Mouse (Mus musculus) liver, postnatal 0 days (tissue): ENCODE data around the gene Smcp. TPM values are rescaled to one million over a fixed set of nuclear protein-coding genes. Genes with fewer than 3 reads are reported as not detected.

Experiments
- ATAC-seq: fragments of 200-750 bp; cut with Nextera tagmentation; 2 replicates; pipeline ENCODE4 v1.8.0; 2017; ENCODE audit warnings: mild to moderate bottlenecking, moderate library complexity
- DNase-seq: peaks from one replicate; pipeline ENCODE4 v3.0.0-alpha.2; 2016
- H3K27ac ChIP-seq: fragments of 300-500 bp; sonication (generic); 2 replicates; pipeline ENCODE4 v1.5.1; 2014; ENCODE audit warnings: antibody characterized with exemption, moderate library complexity, mild to moderate bottlenecking, low read depth
- H3K27me3 ChIP-seq: fragments of 300-500 bp; sonication (generic); 2 replicates; pipeline ENCODE4 v1.6.1; 2014; ENCODE audit warnings: low read length, control low read depth, mixed read lengths; ENCODE audit not compliant: insufficient read depth
- H3K36me3 ChIP-seq: fragments of 300-500 bp; sonication (generic); replicated peaks from 2 replicates; pipeline ENCODE4 v1.6.1; 2014; ENCODE audit warnings: mild to moderate bottlenecking, control low read depth, low read length, moderate library complexity, mixed read lengths; ENCODE audit not compliant: insufficient read depth
- H3K4me1 ChIP-seq: fragments of 300-500 bp; sonication (generic); 2 replicates; pipeline ENCODE4 v1.6.1; 2014; ENCODE audit warnings: antibody characterized with exemption, mild to moderate bottlenecking, control low read depth; ENCODE audit not compliant: insufficient read depth
- H3K4me2 ChIP-seq: fragments of 300-500 bp; sonication (generic); 2 replicates; pipeline ENCODE4 v1.6.1; 2014; ENCODE audit warnings: low read depth, mild to moderate bottlenecking, low read length, moderate library complexity, mixed read lengths
- H3K4me3 ChIP-seq: fragments of 300-500 bp; sonication (generic); 2 replicates; pipeline ENCODE4 v1.5.1; 2014; ENCODE audit warnings: low read depth, low read length
- H3K9ac ChIP-seq: fragments of 300-500 bp; sonication (generic); replicated peaks from 2 replicates; pipeline ENCODE4 v1.6.1; 2014; ENCODE audit warnings: mild to moderate bottlenecking, moderate library complexity
- H3K9me3 ChIP-seq: fragments of 300-500 bp; sonication (generic); 2 replicates; pipeline ENCODE4 v1.6.1; 2016; ENCODE audit warnings: mild to moderate bottlenecking, control low read depth, low read length, mixed read lengths
- CTCF ChIP-seq: sonication (generic); IDR thresholded peaks from 2 replicates; pipeline ENCODE4 v1.5.1; 2016; ENCODE audit warnings: antibody characterized with exemption, low read depth
- EP300 ChIP-seq: IDR thresholded peaks from 2 replicates; pipeline ENCODE4 v1.6.1; 2016; ENCODE audit warnings: antibody characterized with exemption, low read depth, mild to moderate bottlenecking
- WGBS: fragments of 180-500 bp; shearing (Covaris S2); extraction: QIAGEN DNeasy Blood & Tissue Kit; methylation state at CpG from one replicate; pipeline ENCODE4 v1.1.7; 2014; ENCODE audit not compliant: insufficient replicate concordance; 5-methylcytosine and 5-hydroxymethylcytosine counted together
- polyA plus RNA-seq: library from polyadenylated mRNA; unstranded; fragments of >200 nt; fragmentation: Nextera tagmentation; extraction: Ambion mirVana; gene quantifications from 2 replicates; pipeline ENCODE4 v1.2.1, GENCODE M21; 2015

Smcp gene
- polyA plus RNA-seq: 5.1 and 6.3 TPM in 2 replicates

- Histone ChIP-seq H3K27ac (no peak within 1 kb of the TSS), H3K9ac (no peak within 1 kb of the TSS), H3K4me1 (peaks cover 6% of the 10 kb centered on the region; the same call in 1 of the 2 replicates), H3K4me3 (no peak within 1 kb of the TSS), H3K4me2 (peak within 1 kb of the TSS; percentile 13; the same call in 1 of the 2 replicates), H3K36me3 (no peaks in the 10 kb centered on the region), H3K27me3 (no peaks in the 10 kb centered on the region), H3K9me3 (no peaks in the 10 kb centered on the region)
- no peak for DNase-seq
- TF ChIP-seq CTCF (no peak), EP300 (no peak)
- ATAC-seq: 0 out of 2 replicates have a peak, but pooled peaks have one; percentile 23
- 71% methylated on average over 1 of the region's 1 CpGs for WGBS
These were observed at the start of gene Smcp for GRCm38 (mm10) chr3:92588858-92589257. TSS of gene Smcp (minus strand) at chr3:92588997.

- WGBS: 66% methylated on average over 3 of the region's 3 CpGs
- Histone ChIP-seq H3K4me1 (no peaks in the 10 kb centered on the region), H3K36me3 (no peaks in the 10 kb centered on the region), H3K4me2 (no peak overlapping the region), H3K27ac (no peak overlapping the region), H3K9me3 (no peaks in the 10 kb centered on the region), H3K27me3 (no peaks in the 10 kb centered on the region), H3K9ac (no peak overlapping the region), H3K4me3 (no peak overlapping the region)
- no peak for ATAC-seq
- no peak for DNase-seq
- TF ChIP-seq EP300: no peak
- TF ChIP-seq CTCF: no peak
These were observed 49.8 kb upstream of the Smcp start for GRCm38 (mm10) chr3:92638653-92638991.

GRCm38 (mm10) chr3:92637745-92638652 lies 49.2 kb upstream of the Smcp start:
- TF ChIP-seq EP300 (no peak), CTCF (no peak)
- WGBS: 41% methylated on average over 1 of the region's 1 CpGs
- ATAC-seq (no peak), DNase-seq (no peak)
- Histone ChIP-seq H3K9ac (no peak overlapping the region), H3K4me2 (no peak overlapping the region), H3K9me3 (no peaks in the 10 kb centered on the region), H3K27me3 (no peaks in the 10 kb centered on the region), H3K4me3 (no peak overlapping the region), H3K27ac (no peak overlapping the region), H3K4me1 (no peaks in the 10 kb centered on the region), H3K36me3 (no peaks in the 10 kb centered on the region)

- WGBS: 48% methylated on average over 2 of the region's 2 CpGs
- H3K9ac ChIP-seq: no peak within 1 kb of the TSS
- no peak for ATAC-seq
- H3K4me2 ChIP-seq: no peak within 1 kb of the TSS
- H3K36me3 ChIP-seq: no peaks in the 10 kb centered on the region
- DNase-seq: no peak
- H3K27ac ChIP-seq: no peak within 1 kb of the TSS
- no peaks in the 10 kb centered on the region for H3K9me3 ChIP-seq
- no peaks in the 10 kb centered on the region for H3K27me3 ChIP-seq
- no peak within 1 kb of the TSS for H3K4me3 ChIP-seq
- no peaks in the 10 kb centered on the region for H3K4me1 ChIP-seq
- TF ChIP-seq CTCF (no peak), EP300 (no peak)
These were observed 32.8 kb upstream of the Smcp start, which contains the start of gene Lce6a for GRCm38 (mm10) chr3:92621560-92621959. TSS of gene Lce6a (minus strand) at chr3:92621660.

- no peak for DNase-seq
- 32% methylated on average over 1 of the region's 1 CpGs for WGBS
- no peak for TF ChIP-seq EP300
- no peak for TF ChIP-seq CTCF
- H3K27ac ChIP-seq: no peak overlapping the region
- ATAC-seq: no peak
- no peak overlapping the region for H3K4me3 ChIP-seq
- H3K4me2 ChIP-seq: no peak overlapping the region
- no peaks in the 10 kb centered on the region for H3K36me3 ChIP-seq
- no peaks in the 10 kb centered on the region for H3K4me1 ChIP-seq
- H3K27me3 ChIP-seq: no peaks in the 10 kb centered on the region
- no peak overlapping the region for H3K9ac ChIP-seq
- H3K9me3 ChIP-seq: no peaks in the 10 kb centered on the region
These were observed 21.0 kb upstream of the Smcp start for GRCm38 (mm10) chr3:92609804-92610203.

GRCm38 (mm10) chr3:92607392-92607791 lies 18.6 kb upstream of the Smcp start, which contains the start of gene 2210017I01Rik:
TSS of gene 2210017I01Rik (minus strand) at chr3:92607492.
- ATAC-seq (no peak), DNase-seq (no peak)
- Histone ChIP-seq H3K4me2 (no peak within 1 kb of the TSS), H3K27me3 (no peaks in the 10 kb centered on the region), H3K27ac (no peak within 1 kb of the TSS), H3K36me3 (no peaks in the 10 kb centered on the region), H3K4me1 (no peaks in the 10 kb centered on the region), H3K9ac (no peak within 1 kb of the TSS), H3K4me3 (no peak within 1 kb of the TSS), H3K9me3 (no peaks in the 10 kb centered on the region)
- TF ChIP-seq EP300 (no peak), CTCF (no peak)
